Mouse (Mus musculus): ENCODE results near the gene Tstd1.

DNA sequence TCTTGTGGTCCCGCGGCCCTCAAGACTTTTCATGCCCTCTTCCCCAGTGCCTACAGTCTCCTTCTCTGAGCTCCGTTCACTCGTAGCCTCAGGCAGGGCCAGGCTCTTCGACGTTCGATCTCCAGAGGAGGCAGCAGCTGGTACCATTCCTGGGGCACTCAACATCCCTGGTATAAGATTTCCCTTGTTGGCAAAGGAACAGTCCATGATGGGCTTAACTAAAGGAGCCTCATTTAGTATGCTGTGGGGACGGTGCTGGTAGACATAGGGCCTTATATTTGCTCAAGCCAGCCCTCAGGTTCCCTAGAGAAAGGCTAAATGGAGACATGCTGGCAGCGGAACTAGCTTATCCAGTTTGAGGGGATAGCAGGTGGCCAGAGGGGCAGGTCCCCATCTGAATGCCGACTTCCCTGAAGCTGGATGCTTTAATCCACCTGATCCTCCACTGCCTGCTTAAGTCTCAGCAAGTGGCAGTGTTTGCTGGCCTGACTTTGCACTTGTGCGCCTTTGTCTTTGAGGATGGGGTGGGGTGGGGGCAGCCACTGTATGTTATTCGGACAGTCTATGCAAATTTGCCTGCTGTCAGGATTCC lies 715 bp downstream of the Tstd1 start:
- TF ChIP-seq MAFK (IDR thresholded peaks at IDR 0.05; ENCODE audit: borderline replicate concordance, low read depth, low read length) = no peak
- no peak for TF ChIP-seq MEF2A (IDR thresholded peaks at IDR 0.05; ENCODE audit: extremely low read depth, insufficient replicate concordance, low read depth, low read length, poor library complexity, severe bottlenecking)
- TF ChIP-seq POLR2AphosphoS2 (IDR thresholded peaks at IDR 0.05; ENCODE audit: low read length) = no peak
- no peak for TF ChIP-seq CTCF (IDR thresholded peaks at IDR 0.05 in 2 of 3, conservative IDR thresholded peaks at IDR 0.05 in 1 of 3; ENCODE audit: control insufficient read depth in 1 of 3, insufficient read depth in 1 of 3, low read depth in 2 of 3, low read length in 3 of 3, poor library complexity in 1 of 3, severe bottlenecking in 1 of 3)
- TF ChIP-seq GABPA (IDR thresholded peaks at IDR 0.05; ENCODE audit: low read depth, low read length) = no peak
- no peak for TF ChIP-seq MYC (IDR thresholded peaks at IDR 0.05; ENCODE audit: low read depth, low read length)
- no peak for TF ChIP-seq SMC3 (IDR thresholded peaks at IDR 0.05; ENCODE audit: low read depth, low read length)
